Mouse (Mus musculus) thymus, adult 18-20 months (tissue): ENCODE results near the gene Cep83.

Experiments
- DNase-seq, 2 experiments: peaks; one replicate each; pipeline ENCODE4 v3.0.0; 2022; ENCODE audit warnings: mixed read lengths in 2 of 2

The Cep83 gene

GRCm38 (mm10) chr10:94827890-94828733 lies 139.7 kb downstream of the Cep83 start:
- peak; percentile 33 to 58 for DNase-seq

GRCm38 (mm10) chr10:94828734-94829230 lies 140.3 kb downstream of the Cep83 start:
- DNase-seq = no peak

DNA sequence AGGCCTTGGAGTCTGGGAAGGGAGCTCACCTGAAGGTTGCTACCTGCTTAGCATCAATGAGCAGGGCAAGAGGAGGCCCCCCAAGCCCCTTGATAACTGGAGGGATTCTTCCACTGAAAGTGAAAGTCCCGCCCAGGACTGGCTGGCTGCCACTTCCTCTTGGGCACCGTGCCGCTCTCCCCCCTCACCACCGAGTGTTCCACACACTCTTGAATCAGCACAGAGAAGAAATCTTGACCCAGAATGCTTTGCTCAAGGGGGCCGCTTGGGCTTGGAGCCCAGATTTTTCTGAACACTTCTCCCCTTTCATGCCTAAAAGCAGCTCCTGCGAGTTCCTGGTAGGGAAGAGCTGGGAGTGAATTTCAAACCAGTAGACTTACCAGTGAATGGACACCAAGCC lies 141.0 kb downstream of the Cep83 start:
- peak; percentile 51 to 72 for DNase-seq

GRCm38 (mm10) chr10:94835874-94836273 lies 147.4 kb downstream of the Cep83 start:
- no peak for DNase-seq
